Mouse (Mus musculus): ENCODE measurements around the gene Ccdc17. TPM values are rescaled to one million over a fixed set of nuclear protein-coding genes. Genes with fewer than 3 reads are reported as not detected.

Gene Ccdc17
- total and polyA plus RNA-seq, 2 experiments from 2014 or later = 0.57 to 3.1 TPM

- no peak for TF ChIP-seq CTCF (IDR thresholded peaks at IDR 0.05; ENCODE audit: low read depth)
- no peak for TF ChIP-seq EP300 (IDR thresholded peaks at IDR 0.05; ENCODE audit: low read depth)
- H3K4me2 ChIP-seq (ENCODE audit: low read depth, low read length) = no peak overlapping the region
- ATAC-seq (ENCODE audit: insufficient read depth, low read depth) (no peak), DNase-seq (ENCODE audit: low spot score) (no peak)
- no peaks in the 10 kb centered on the region for H3K4me1 ChIP-seq (ENCODE audit: control insufficient read depth, insufficient read depth)
- WGBS = 99% methylated on average over 2 of the region's 2 CpGs
- H3K27me3 ChIP-seq (ENCODE audit: control insufficient read depth, insufficient read depth, low read length) = no peaks in the 10 kb centered on the region
- no peak overlapping the region for H3K27ac ChIP-seq (ENCODE audit: low read depth)
- H3K4me3 ChIP-seq (ENCODE audit: low read depth, low read length) = no peak overlapping the region
- H3K9ac ChIP-seq (replicated peaks; ENCODE audit: low read depth, low read length) = no peak overlapping the region
- no peaks in the 10 kb centered on the region for H3K9me3 ChIP-seq (replicated peaks; ENCODE audit: control insufficient read depth, low read length)
- H3K36me3 ChIP-seq (replicated peaks; ENCODE audit: control insufficient read depth, insufficient read depth, low read length) = peaks cover 49% of the 10 kb centered on the region
Observed at GRCm38 (mm10) chr4:116615237-116615636, 18.8 kb downstream of the Ccdc17 start.

- H3K27me3 ChIP-seq (ENCODE audit: control insufficient read depth, insufficient read depth, low read length) = no peaks in the 10 kb centered on the region
- no peak overlapping the region for H3K4me2 ChIP-seq (ENCODE audit: low read depth, low read length)
- peaks cover 5% of the 10 kb centered on the region; the same call in 1 of the 2 replicates for H3K4me1 ChIP-seq (ENCODE audit: control insufficient read depth, insufficient read depth)
- H3K4me3 ChIP-seq (ENCODE audit: low read depth, low read length) = no peak overlapping the region
- peaks cover 16% of the 10 kb centered on the region for H3K36me3 ChIP-seq (replicated peaks; ENCODE audit: control insufficient read depth, insufficient read depth, low read length)
- DNase-seq (ENCODE audit: low spot score) (no peak), ATAC-seq (ENCODE audit: insufficient read depth, low read depth) (no peak)
- H3K9me3 ChIP-seq (replicated peaks; ENCODE audit: control insufficient read depth, low read length) = no peaks in the 10 kb centered on the region
- TF ChIP-seq CTCF (IDR thresholded peaks at IDR 0.05; ENCODE audit: low read depth) = no peak
- no peak for TF ChIP-seq EP300 (IDR thresholded peaks at IDR 0.05; ENCODE audit: low read depth)
- no peak overlapping the region for H3K27ac ChIP-seq (ENCODE audit: low read depth)
- WGBS = 91% methylated on average over 4 of the region's 4 CpGs
- H3K9ac ChIP-seq (replicated peaks; ENCODE audit: low read depth, low read length) = no peak overlapping the region
Observed at GRCm38 (mm10) chr4:116624831-116625230, 28.4 kb downstream of the Ccdc17 start.

- Histone ChIP-seq H3K4me3 (ENCODE audit: low read depth, low read length) (peak overlapping the region; percentile 97), H3K4me2 (ENCODE audit: low read depth, low read length) (peak overlapping the region; percentile 93), H3K9me3 (replicated peaks; ENCODE audit: control insufficient read depth, low read length) (no peaks in the 10 kb centered on the region), H3K9ac (replicated peaks; ENCODE audit: low read depth, low read length) (peak overlapping the region; percentile 79), H3K4me1 (ENCODE audit: control insufficient read depth, insufficient read depth) (peaks cover 5% of the 10 kb centered on the region; the same call in 1 of the 2 replicates), H3K27ac (ENCODE audit: low read depth) (peak overlapping the region; percentile 95), H3K36me3 (replicated peaks; ENCODE audit: control insufficient read depth, insufficient read depth, low read length) (peaks cover 2% of the 10 kb centered on the region), H3K27me3 (ENCODE audit: control insufficient read depth, insufficient read depth, low read length) (no peaks in the 10 kb centered on the region)
- DNase-seq (ENCODE audit: low spot score) (peak; percentile 92), ATAC-seq (ENCODE audit: insufficient read depth, low read depth) (peak; percentile 83)
- under 1% methylated on average over 39 of the region's 53 CpGs for WGBS
- TF ChIP-seq EP300 (IDR thresholded peaks at IDR 0.05; ENCODE audit: low read depth) (no peak), CTCF (IDR thresholded peaks at IDR 0.05; ENCODE audit: low read depth) (no peak)
Observed at GRCm38 (mm10) chr4:116626658-116627358, 30.4 kb downstream of the Ccdc17 start.

- ATAC-seq (ENCODE audit: insufficient read depth, low read depth) (peak; percentile 93), DNase-seq (ENCODE audit: low spot score) (peak; percentile 88)
- Histone ChIP-seq H3K36me3 (replicated peaks; ENCODE audit: control insufficient read depth, insufficient read depth, low read length) (no peaks in the 10 kb centered on the region), H3K4me1 (ENCODE audit: control insufficient read depth, insufficient read depth) (peaks cover 5% of the 10 kb centered on the region; the same call in 1 of the 2 replicates), H3K4me3 (ENCODE audit: low read depth, low read length) (peak overlapping the region; percentile 97), H3K27ac (ENCODE audit: low read depth) (peak overlapping the region; percentile 95), H3K4me2 (ENCODE audit: low read depth, low read length) (peak overlapping the region; percentile 93), H3K9ac (replicated peaks; ENCODE audit: low read depth, low read length) (peak overlapping the region; percentile 79), H3K9me3 (replicated peaks; ENCODE audit: control insufficient read depth, low read length) (no peaks in the 10 kb centered on the region), H3K27me3 (ENCODE audit: control insufficient read depth, insufficient read depth, low read length) (no peaks in the 10 kb centered on the region)
- WGBS = 0% methylated on average over 13 of the region's 13 CpGs
- TF ChIP-seq CTCF (IDR thresholded peaks at IDR 0.05; ENCODE audit: low read depth) = no peak
- TF ChIP-seq EP300 (IDR thresholded peaks at IDR 0.05; ENCODE audit: low read depth) = no peak
Observed at GRCm38 (mm10) chr4:116627359-116627716, 30.9 kb downstream of the Ccdc17 start.

GRCm38 (mm10) chr4:116627722-116628662, 31.5 kb downstream of the Ccdc17 start, which contains the start of gene Nasp:
Nasp (minus strand) TSS chr4:116627941.
- DNase-seq (ENCODE audit: low spot score) (peak; percentile 84), ATAC-seq (ENCODE audit: insufficient read depth, low read depth) (peak; percentile 83)
- Histone ChIP-seq H3K27me3 (ENCODE audit: control insufficient read depth, insufficient read depth, low read length) (no peaks in the 10 kb centered on the region), H3K9ac (replicated peaks; ENCODE audit: low read depth, low read length) (peak within 1 kb of the TSS; percentile 79), H3K36me3 (replicated peaks; ENCODE audit: control insufficient read depth, insufficient read depth, low read length) (no peaks in the 10 kb centered on the region), H3K4me3 (ENCODE audit: low read depth, low read length) (peak within 1 kb of the TSS; percentile 97), H3K27ac (ENCODE audit: low read depth) (peak within 1 kb of the TSS; percentile 95), H3K4me1 (ENCODE audit: control insufficient read depth, insufficient read depth) (peaks cover 5% of the 10 kb centered on the region; the same call in 1 of the 2 replicates), H3K4me2 (ENCODE audit: low read depth, low read length) (peak within 1 kb of the TSS; percentile 93), H3K9me3 (replicated peaks; ENCODE audit: control insufficient read depth, low read length) (no peaks in the 10 kb centered on the region)
- TF ChIP-seq CTCF (IDR thresholded peaks at IDR 0.05; ENCODE audit: low read depth) = no peak
- no peak for TF ChIP-seq EP300 (IDR thresholded peaks at IDR 0.05; ENCODE audit: low read depth)
- WGBS = 8% methylated on average over 23 of the region's 23 CpGs

Measured in heart, postnatal 0 days (tissue).